Mouse (Mus musculus) kidney, postnatal 0 days (tissue): ENCODE data around the gene Tia1. TPM values are rescaled to one million over a fixed set of nuclear protein-coding genes. Genes with fewer than 3 reads are reported as not detected.

ENCODE experiments used
- ATAC-seq: fragments of 200-750 bp; cut with Nextera tagmentation; replicated peaks from 2 replicates; pipeline ENCODE4 v1.8.0; 2017; ENCODE audit warnings: low read depth, moderate number of reproducible peaks, moderate TSS enrichment, moderate library complexity; ENCODE audit not compliant: low FRiP score
- DNase-seq: peaks from one replicate; pipeline ENCODE4 v3.0.0-alpha.2; 2016; ENCODE audit warnings: low spot score
- H3K27ac ChIP-seq: fragments of 300-500 bp; sonication (generic); 2 replicates; pipeline ENCODE4 v1.5.1; 2014; ENCODE audit warnings: mild to moderate bottlenecking
- H3K27me3 ChIP-seq: fragments of 300-500 bp; sonication (generic); 2 replicates; pipeline ENCODE4 v1.6.1; 2014; ENCODE audit warnings: low read length, mixed read lengths; ENCODE audit not compliant: insufficient read depth
- H3K36me3 ChIP-seq: fragments of 300-500 bp; sonication (generic); 2 replicates; pipeline ENCODE4 v1.6.1; 2014; ENCODE audit warnings: low read length, mixed read lengths; ENCODE audit not compliant: insufficient read depth
- H3K4me1 ChIP-seq: fragments of 300-500 bp; sonication (generic); replicated peaks from 2 replicates; pipeline ENCODE4 v1.6.1; 2014; ENCODE audit warnings: antibody characterized with exemption, low read length, mixed read lengths; ENCODE audit not compliant: insufficient read depth
- H3K4me2 ChIP-seq: fragments of 300-500 bp; sonication (generic); 2 replicates; pipeline ENCODE4 v1.6.1; 2014; ENCODE audit warnings: mild to moderate bottlenecking, low read length, moderate library complexity, mixed read lengths
- H3K4me3 ChIP-seq: fragments of 300-500 bp; sonication (generic); replicated peaks from 2 replicates; pipeline ENCODE4 v1.5.1; 2014; ENCODE audit warnings: low read depth, low read length
- H3K9ac ChIP-seq: fragments of 300-500 bp; sonication (generic); 2 replicates; pipeline ENCODE4 v1.6.1; 2014; ENCODE audit warnings: low read depth, low read length
- H3K9me3 ChIP-seq: fragments of 300-500 bp; sonication (generic); replicated peaks from 2 replicates; pipeline ENCODE4 v1.6.1; 2016; ENCODE audit warnings: low read length, inconsistent platforms, mixed read lengths
- CTCF ChIP-seq: IDR thresholded peaks from 2 replicates; pipeline ENCODE4 v1.5.1; 2016; ENCODE audit warnings: antibody characterized with exemption, low read depth, mild to moderate bottlenecking, moderate library complexity
- WGBS: fragments of 180-500 bp; shearing (Covaris S2); extraction: QIAGEN DNeasy Blood & Tissue Kit; methylation state at CpG from one replicate; pipeline ENCODE4 v1.1.7; 2014; 5-methylcytosine and 5-hydroxymethylcytosine counted together
- polyA plus RNA-seq: library from polyadenylated mRNA; unstranded; fragments of >200 nt; fragmentation: Nextera tagmentation; extraction: Ambion mirVana; gene quantifications from 2 replicates; pipeline ENCODE4 v1.2.1, GENCODE M21; 2015

Gene Tia1
- polyA plus RNA-seq, 1 experiment from 2014 or later, result 119 TPM

- Histone ChIP-seq H3K9ac (peak overlapping the region; percentile 97), H3K27me3 (no peaks in the 10 kb centered on the region), H3K27ac (peak overlapping the region; percentile 100), H3K4me1 (peaks cover 5% of the 10 kb centered on the region; the same call in 1 of the 2 replicates), H3K4me2 (peak overlapping the region; percentile 67), H3K36me3 (no peaks in the 10 kb centered on the region), H3K4me3 (peak overlapping the region; percentile 84), H3K9me3 (no peaks in the 10 kb centered on the region)
- no peak for TF ChIP-seq CTCF
- DNase-seq, result peak; percentile 60
- no peak for ATAC-seq
- WGBS, result 0% methylated on average over 11 of the region's 11 CpGs
These were observed 977 bp downstream of the Tia1 start for GRCm38 (mm10) chr6:86404996-86405395.

GRCm38 (mm10) chr6:86406306-86406705, 2.3 kb downstream of the Tia1 start:
- Histone ChIP-seq H3K27ac (no peak overlapping the region), H3K4me1 (peaks cover 5% of the 10 kb centered on the region; the same call in 1 of the 2 replicates), H3K4me3 (no peak overlapping the region), H3K9me3 (no peaks in the 10 kb centered on the region), H3K4me2 (peak overlapping the region; percentile 14; the same call in 1 of the 2 replicates), H3K9ac (no peak overlapping the region), H3K27me3 (no peaks in the 10 kb centered on the region), H3K36me3 (no peaks in the 10 kb centered on the region)
- DNase-seq (no peak), ATAC-seq (no peak)
- no peak for TF ChIP-seq CTCF

DNA sequence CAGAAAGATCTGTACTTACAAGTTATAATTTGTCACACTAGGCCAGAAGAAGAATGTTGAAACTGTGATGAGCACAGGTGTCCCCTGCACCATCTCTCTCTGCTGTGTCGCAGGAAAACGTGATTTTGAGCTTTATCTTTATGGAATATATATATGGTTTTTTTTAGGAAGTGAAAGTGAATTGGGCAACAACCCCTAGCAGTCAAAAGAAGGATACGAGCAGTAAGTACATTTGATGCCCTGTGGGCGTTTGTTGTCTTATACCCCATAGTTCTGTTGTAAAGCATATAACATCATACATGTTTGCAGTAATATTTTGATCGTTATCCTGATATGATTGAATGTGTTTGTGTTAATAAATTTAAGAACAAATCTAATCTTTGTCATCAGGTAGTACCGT, 14.7 kb downstream of the Tia1 start:
- Histone ChIP-seq H3K4me3 (no peak overlapping the region), H3K4me2 (no peak overlapping the region), H3K27ac (no peak overlapping the region), H3K9ac (no peak overlapping the region), H3K27me3 (no peaks in the 10 kb centered on the region), H3K4me1 (no peaks in the 10 kb centered on the region), H3K36me3 (peaks cover 55% of the 10 kb centered on the region), H3K9me3 (no peaks in the 10 kb centered on the region)
- 89% methylated on average over 6 of the region's 6 CpGs for WGBS
- ATAC-seq, result no peak
- no peak for TF ChIP-seq CTCF
- DNase-seq, result no peak

GRCm38 (mm10) chr6:86419239-86419638, 15.2 kb downstream of the Tia1 start:
- Histone ChIP-seq H3K4me1 (no peaks in the 10 kb centered on the region), H3K4me3 (no peak overlapping the region), H3K9me3 (no peaks in the 10 kb centered on the region), H3K36me3 (peaks cover 56% of the 10 kb centered on the region), H3K4me2 (no peak overlapping the region), H3K9ac (no peak overlapping the region), H3K27me3 (no peaks in the 10 kb centered on the region), H3K27ac (no peak overlapping the region)
- no peak for TF ChIP-seq CTCF
- DNase-seq (no peak), ATAC-seq (no peak)
- WGBS, result 89% methylated on average over 3 of the region's 3 CpGs

GRCm38 (mm10) chr6:86420491-86420890, 16.5 kb downstream of the Tia1 start:
- Histone ChIP-seq H3K4me2 (no peak overlapping the region), H3K9ac (no peak overlapping the region), H3K27me3 (no peaks in the 10 kb centered on the region), H3K4me3 (no peak overlapping the region), H3K4me1 (no peaks in the 10 kb centered on the region), H3K27ac (no peak overlapping the region), H3K9me3 (no peaks in the 10 kb centered on the region), H3K36me3 (peaks cover 63% of the 10 kb centered on the region)
- peak; percentile 39 for DNase-seq
- peak; percentile 61 for TF ChIP-seq CTCF
- ATAC-seq, result no peak
- WGBS, result 75% methylated on average over 6 of the region's 6 CpGs

DNA sequence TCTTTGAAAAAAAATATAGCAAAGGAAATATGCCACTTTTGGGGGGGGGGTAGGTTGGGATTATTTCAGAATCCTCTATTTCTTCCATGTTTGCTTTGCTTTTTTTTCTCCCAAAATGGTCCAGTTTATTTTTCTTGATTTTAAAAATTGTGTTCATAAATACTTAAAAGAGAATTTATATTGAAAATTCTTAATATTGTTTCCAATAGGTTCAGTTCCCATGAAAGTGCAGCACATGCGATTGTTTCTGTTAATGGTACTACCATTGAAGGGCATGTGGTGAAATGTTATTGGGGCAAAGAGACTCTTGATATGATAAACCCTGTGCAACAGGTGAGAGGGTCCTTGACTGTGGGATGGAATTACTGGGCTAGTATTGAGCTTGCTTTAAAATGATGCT, 22.3 kb downstream of the Tia1 start, which contains the start of gene Gm44790:
TSS of gene Gm44790 (plus strand) at position 301 of the 400 bp plus-strand sequence.
- Histone ChIP-seq H3K4me2 (no peak within 1 kb of the TSS), H3K36me3 (peaks cover 56% of the 10 kb centered on the region), H3K9me3 (no peaks in the 10 kb centered on the region)

GRCm38 (mm10) chr6:86431531-86431930, 27.5 kb downstream of the Tia1 start:
- Histone ChIP-seq H3K4me3 (no peak overlapping the region), H3K4me1 (no peaks in the 10 kb centered on the region), H3K9ac (no peak overlapping the region), H3K27ac (no peak overlapping the region), H3K27me3 (no peaks in the 10 kb centered on the region), H3K9me3 (no peaks in the 10 kb centered on the region), H3K4me2 (no peak overlapping the region), H3K36me3 (peaks cover 37% of the 10 kb centered on the region)
- TF ChIP-seq CTCF, result no peak
- ATAC-seq (no peak), DNase-seq (no peak)
- WGBS, result 92% methylated on average over 3 of the region's 3 CpGs

More for the DNA sequence above, 22.3 kb downstream of the Tia1 start, which contains the start of gene Gm44790:
- Histone ChIP-seq H3K9ac (no peak within 1 kb of the TSS), H3K4me3 (no peak within 1 kb of the TSS), H3K4me1 (no peaks in the 10 kb centered on the region), H3K27me3 (no peaks in the 10 kb centered on the region), H3K27ac (no peak within 1 kb of the TSS)
- ATAC-seq (no peak), DNase-seq (no peak)
- no peak for TF ChIP-seq CTCF
- WGBS, result 91% methylated on average over 1 of the region's 1 CpGs
